Comparison of ENCODE assay signal across 8 mouse cellular contexts in the genomic region with DNA sequence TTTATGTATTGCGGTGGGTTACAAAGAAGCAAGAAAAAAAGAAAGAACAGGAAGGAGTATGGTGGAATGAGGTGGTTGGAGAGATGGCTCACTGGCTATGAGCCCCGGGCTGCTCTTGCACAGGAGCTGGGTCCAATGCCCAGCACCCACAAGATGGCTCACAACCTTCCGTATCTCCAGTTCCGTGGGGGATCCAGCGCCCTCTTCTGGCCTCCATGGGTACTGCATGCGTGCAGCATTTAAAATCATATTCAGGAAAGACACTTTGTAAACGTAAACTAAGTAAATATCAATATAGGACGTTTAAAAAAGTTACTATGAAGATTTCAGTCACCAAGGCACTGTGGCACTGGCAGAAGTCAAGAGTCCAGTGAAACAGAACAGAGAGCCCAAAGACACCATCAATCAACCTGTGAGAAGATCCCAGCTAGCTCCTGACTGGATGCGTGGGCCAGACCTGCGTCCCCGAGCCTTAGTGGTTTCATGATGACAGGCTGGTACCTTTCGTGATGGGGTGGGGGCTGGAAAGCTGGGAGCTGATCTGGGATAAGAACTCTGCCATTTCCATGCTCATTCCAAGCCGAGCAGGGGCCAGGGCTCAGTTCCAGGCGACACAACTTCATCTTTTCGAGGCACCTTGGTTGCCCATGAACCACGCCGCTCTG. TPM values are rescaled to one million over a fixed set of nuclear protein-coding genes. Genes with fewer than 3 reads are reported as not detected.
DNase-seq lines count a peak whose midpoint lies in the region; ATAC-seq and TF ChIP-seq lines count a peak whose summit lies in the region.

No protein-coding gene starts in this region.

- no peak; the same call in 1 of the 2 replicates for TF ChIP-seq EP300 in heart, postnatal 0 days (IDR thresholded peaks at IDR 0.05; ENCODE audit: low read depth)

- peak overlapping the region; percentile 59 for H3K9ac ChIP-seq in heart, postnatal 0 days (replicated peaks; ENCODE audit: low read depth, low read length)
- H3K9ac ChIP-seq in limb, embryonic 13.5 days = peak overlapping the region; percentile 78
- peak overlapping the region; percentile 35; the same call in 1 of the 2 replicates for H3K9ac ChIP-seq in midbrain, embryonic 14.5 days (replicated peaks; ENCODE audit: low read length)

- peak overlapping the region; percentile 82 for H3K4me3 ChIP-seq in E14TG2a.4 (replicated peaks; ENCODE audit: low read length)
- H3K4me3 ChIP-seq in heart, postnatal 0 days (ENCODE audit: low read depth, low read length) = peak overlapping the region; percentile 89
- peak overlapping the region; percentile 82 for H3K4me3 ChIP-seq in limb, embryonic 13.5 days
- peak overlapping the region; percentile 88 for H3K4me3 ChIP-seq in midbrain, embryonic 14.5 days (replicated peaks; ENCODE audit: low read depth, low read length)

- H3K27me3 ChIP-seq in E14TG2a.4 (ENCODE audit: insufficient read depth, low read length) = no peaks in the 10 kb centered on the region
- H3K27me3 ChIP-seq in heart, postnatal 0 days (ENCODE audit: control insufficient read depth, insufficient read depth, low read length) = no peaks in the 10 kb centered on the region
- no peaks in the 10 kb centered on the region for H3K27me3 ChIP-seq in limb, embryonic 13.5 days
- H3K27me3 ChIP-seq in midbrain, embryonic 14.5 days (ENCODE audit: control insufficient read depth, insufficient read depth, low read length) = no peaks in the 10 kb centered on the region

- H3K9me3 ChIP-seq in E14TG2a.4 (ENCODE audit: low read length) = peaks cover 25% of the 10 kb centered on the region
- no peaks in the 10 kb centered on the region for H3K9me3 ChIP-seq in heart, postnatal 0 days (replicated peaks; ENCODE audit: control insufficient read depth, low read length)
- no peaks in the 10 kb centered on the region for H3K9me3 ChIP-seq in limb, embryonic 13.5 days
- H3K9me3 ChIP-seq in midbrain, embryonic 14.5 days (ENCODE audit: control insufficient read depth, low read length) = no peaks in the 10 kb centered on the region

- peaks cover 18% of the 10 kb centered on the region for H3K4me1 ChIP-seq in E14TG2a.4 (replicated peaks; ENCODE audit: low read depth, low read length)
- H3K4me1 ChIP-seq in heart, postnatal 0 days (ENCODE audit: control insufficient read depth, insufficient read depth) = peaks cover 14% of the 10 kb centered on the region
- H3K4me1 ChIP-seq in limb, embryonic 13.5 days = peaks cover 17% of the 10 kb centered on the region
- H3K4me1 ChIP-seq in midbrain, embryonic 14.5 days (ENCODE audit: control insufficient read depth, insufficient read depth, low read length) = peaks cover 14% of the 10 kb centered on the region

- WGBS in heart, postnatal 0 days = 25% methylated on average over 17 of the region's 17 CpGs
- 28% methylated on average over 17 of the region's 17 CpGs for WGBS in limb, embryonic 13.5 days
- 23% methylated on average over 17 of the region's 17 CpGs for WGBS in midbrain, embryonic 14.5 days

- H3K27ac ChIP-seq in heart, postnatal 0 days (ENCODE audit: low read depth) = peak overlapping the region; percentile 88
- H3K27ac ChIP-seq in limb, embryonic 13.5 days = no peak overlapping the region
- 0 out of 2 replicates have a peak overlapping the region, but pooled peaks have one; percentile 93 for H3K27ac ChIP-seq in midbrain, embryonic 14.5 days (replicated peaks; ENCODE audit: low read depth, low read length)

- DNase-seq in 3T3-L1 (ENCODE audit: low read depth, low spot score) = peak; percentile 62
- peak; percentile 52 to 57 for DNase-seq in cerebellum, postnatal 36 days
- no peak for DNase-seq in heart, postnatal 0 days (ENCODE audit: low spot score)
- DNase-seq in midbrain, embryonic 14.5 days = peak; percentile 60
- peak; percentile 55 for DNase-seq in testis, postnatal 14 days (ENCODE audit: low spot score)
- no peak for DNase-seq in right cerebral cortex, postnatal 4 days

- H3K36me3 ChIP-seq in E14TG2a.4 (ENCODE audit: insufficient read depth, low read length) = no peaks in the 10 kb centered on the region
- 0 out of 2 replicates have a peak, but pooled peaks cover 9% of the 10 kb centered on the region for H3K36me3 ChIP-seq in heart, postnatal 0 days (replicated peaks; ENCODE audit: control insufficient read depth, insufficient read depth, low read length)
- peaks cover 6% of the 10 kb centered on the region; the same call in 1 of the 2 replicates for H3K36me3 ChIP-seq in limb, embryonic 13.5 days
- H3K36me3 ChIP-seq in midbrain, embryonic 14.5 days (ENCODE audit: control insufficient read depth, insufficient read depth, low read length) = no peaks in the 10 kb centered on the region

- TF ChIP-seq CTCF in E14TG2a.4 (conservative IDR thresholded peaks at IDR 0.05; ENCODE audit: low read length) = peak; percentile 79
- peak; percentile 74 for TF ChIP-seq CTCF in heart, postnatal 0 days (IDR thresholded peaks at IDR 0.05; ENCODE audit: low read depth)

- H3K4me2 ChIP-seq in heart, postnatal 0 days (ENCODE audit: low read depth, low read length) = peak overlapping the region; percentile 93
- H3K4me2 ChIP-seq in limb, embryonic 13.5 days (replicated peaks) = peak overlapping the region; percentile 91
- H3K4me2 ChIP-seq in midbrain, embryonic 14.5 days (ENCODE audit: low read length) = peak overlapping the region; percentile 80

- ATAC-seq in heart, postnatal 0 days (ENCODE audit: insufficient read depth, low read depth) = no peak
- ATAC-seq in limb, embryonic 13.5 days (ENCODE audit: low FRiP score, low read depth) = no peak
- ATAC-seq in midbrain, embryonic 14.5 days (ENCODE audit: low FRiP score, low TSS enrichment) = no peak

RNA-seq across cellular contexts. Expression of a gene that starts 0.9 kb away (rescaled TPM):
- total RNA-seq in heart, postnatal 0 days (2014; rRNA removed; ENCODE audit: low replicate concordance) = 37.6 and 55.1 TPM in 2 replicates
- 19.0 and 19.3 TPM in 2 replicates for polyA plus RNA-seq in heart, postnatal 0 days (2015; fragmentation: Nextera tagmentation; extraction: Ambion mirVana)
- 19.4 and 21.4 TPM in 2 replicates for polyA plus RNA-seq in limb, embryonic 13.5 days (2015; fragmentation: Nextera tagmentation; extraction: Ambion mirVana)
- 19.7 and 20.7 TPM in 2 replicates for polyA plus RNA-seq in midbrain, embryonic 14.5 days (2014; fragmentation: Nextera tagmentation; extraction: Ambion mirVana)

RNA-seq across cellular contexts. Expression of a gene that starts 4.7 kb away (rescaled TPM):
- 12.2 and 18.0 TPM in 2 replicates for total RNA-seq in heart, postnatal 0 days (2014; rRNA removed; ENCODE audit: low replicate concordance)
- polyA plus RNA-seq in heart, postnatal 0 days (2015; fragmentation: Nextera tagmentation; extraction: Ambion mirVana) = 70.7 and 76.9 TPM in 2 replicates
- polyA plus RNA-seq in limb, embryonic 13.5 days (2015; fragmentation: Nextera tagmentation; extraction: Ambion mirVana) = 106 and 115 TPM in 2 replicates
- polyA plus RNA-seq in midbrain, embryonic 14.5 days (2014; fragmentation: Nextera tagmentation; extraction: Ambion mirVana) = 65.2 and 72.3 TPM in 2 replicates

RNA-seq across cellular contexts. Expression of a gene that starts 15.6 kb away (rescaled TPM):
- total RNA-seq in heart, postnatal 0 days (2014; rRNA removed; ENCODE audit: low replicate concordance) = 1.8 and 5.4 TPM in 2 replicates
- polyA plus RNA-seq in heart, postnatal 0 days (2015; fragmentation: Nextera tagmentation; extraction: Ambion mirVana) = 2.3 and 3.0 TPM in 2 replicates
- polyA plus RNA-seq in limb, embryonic 13.5 days (2015; fragmentation: Nextera tagmentation; extraction: Ambion mirVana) = 2.9 and 3.0 TPM in 2 replicates
- polyA plus RNA-seq in midbrain, embryonic 14.5 days (2014; fragmentation: Nextera tagmentation; extraction: Ambion mirVana) = 10.9 and 11.6 TPM in 2 replicates

Comparison
In these comparisons a context has a peak if more than half of its experiments do, and no peak if none do; other contexts are left out.
1. DNase-seq: peak in 3T3-L1 (single experiment), cerebellum, postnatal 36 days (2 of 2), midbrain, embryonic 14.5 days (single experiment) and testis, postnatal 14 days (single experiment); none in heart, postnatal 0 days (single experiment) and right cerebral cortex, postnatal 4 days (single experiment).
2. Peak in every context shown above with its lines, with median percentiles within 50 percentile points of each other: H3K4me3 ChIP-seq, H3K4me2 ChIP-seq and H3K9ac ChIP-seq.